Mouse (Mus musculus): ENCODE results near the gene St6galnac6. TPM values are rescaled to one million over a fixed set of nuclear protein-coding genes. Genes with fewer than 3 reads are reported as not detected.

The St6galnac6 gene
- 10.1 and 11.3 TPM in 2 replicates for polyA plus RNA-seq (2015; fragmentation: Nextera tagmentation; extraction: Ambion mirVana)

DNA sequence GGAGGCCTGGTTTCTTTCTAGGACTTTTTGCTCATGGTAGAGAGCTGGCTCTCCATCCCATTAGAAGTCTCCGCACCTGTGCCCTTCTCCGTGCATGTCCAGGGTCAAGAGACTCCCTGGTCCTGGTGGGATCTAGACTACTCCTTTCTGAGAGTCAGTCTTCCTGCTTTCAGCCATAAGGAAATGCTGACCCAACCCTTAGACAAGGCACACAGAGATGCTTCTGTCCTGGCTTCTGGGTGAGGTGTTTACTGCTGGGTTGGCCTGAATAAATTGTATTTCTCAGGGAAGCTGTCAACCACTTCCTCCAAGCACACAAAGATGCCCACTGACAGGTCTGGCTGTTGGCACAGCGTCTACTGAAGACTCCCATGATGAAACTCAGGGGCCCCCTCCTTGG is at the start of gene St6galnac6:
St6galnac6 (plus strand) TSS at position 301 of the 400 bp plus-strand sequence.
- no peak within 1 kb of the TSS for H3K27ac ChIP-seq
- 98% methylated on average over 3 of the region's 3 CpGs for WGBS

DNA sequence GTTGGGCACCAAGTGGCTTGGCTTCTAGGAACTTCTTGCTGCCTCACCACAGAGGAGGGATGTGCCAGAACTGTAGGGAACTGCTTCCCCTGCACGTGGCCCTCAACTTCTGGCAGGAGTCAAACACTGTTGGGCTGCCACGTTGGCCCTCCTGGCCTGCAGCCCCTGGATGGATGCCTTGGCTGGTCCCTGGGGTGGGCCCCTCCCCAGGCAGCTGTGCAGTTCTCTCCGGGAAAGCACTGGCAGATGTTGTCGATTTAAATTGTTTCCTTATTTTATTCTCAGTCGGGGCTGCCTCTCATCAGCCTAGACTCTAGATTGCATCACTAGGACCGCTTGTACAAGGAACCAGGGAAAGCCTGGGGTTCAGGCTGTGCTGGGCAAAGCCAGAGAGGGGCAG is 49.7 kb upstream of the St6galnac6 start:
- Histone ChIP-seq H3K4me3 (replicated peaks) (no peak overlapping the region), H3K27me3 (no peaks in the 10 kb centered on the region), H3K9ac (replicated peaks) (no peak overlapping the region), H3K9me3 (no peaks in the 10 kb centered on the region), H3K36me3 (no peaks in the 10 kb centered on the region), H3K27ac (no peak overlapping the region), H3K4me1 (replicated peaks) (no peaks in the 10 kb centered on the region; the same call in 1 of the 2 replicates), H3K4me2 (replicated peaks) (no peak overlapping the region)
- 85% methylated on average over 6 of the region's 6 CpGs for WGBS
- ATAC-seq: no peak

More for the DNA sequence above, at the start of gene St6galnac6:
- Histone ChIP-seq H3K36me3 (peaks cover 18% of the 10 kb centered on the region), H3K9ac (replicated peaks) (no peak within 1 kb of the TSS), H3K4me2 (replicated peaks) (no peak within 1 kb of the TSS), H3K27me3 (no peaks in the 10 kb centered on the region), H3K4me3 (replicated peaks) (no peak within 1 kb of the TSS), H3K4me1 (replicated peaks) (no peaks in the 10 kb centered on the region; the same call in 1 of the 2 replicates), H3K9me3 (no peaks in the 10 kb centered on the region)
- ATAC-seq: no peak

DNA sequence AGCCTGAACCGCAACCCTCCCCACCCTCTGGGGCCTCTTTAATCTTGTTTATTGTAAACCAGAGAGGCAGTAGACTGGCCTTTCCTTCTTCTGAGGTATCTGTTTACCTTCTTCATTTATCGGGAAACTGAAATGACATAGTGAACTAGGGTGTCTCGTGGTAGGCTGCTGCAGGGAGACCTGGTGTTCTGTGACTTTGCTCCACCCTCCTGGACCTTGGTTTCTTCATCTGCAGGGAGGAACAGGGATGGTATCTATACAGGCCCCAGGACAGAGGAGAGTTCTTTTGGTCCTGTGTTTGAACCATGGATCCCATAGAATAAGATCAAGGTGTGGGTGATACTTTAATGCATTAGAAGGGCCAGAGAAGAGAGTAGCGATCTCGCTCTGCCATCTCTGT is 48.3 kb upstream of the St6galnac6 start:
- 90% methylated on average over 5 of the region's 5 CpGs for WGBS
- Histone ChIP-seq H3K36me3 (no peaks in the 10 kb centered on the region), H3K9me3 (no peaks in the 10 kb centered on the region), H3K27me3 (no peaks in the 10 kb centered on the region), H3K4me2 (replicated peaks) (no peak overlapping the region), H3K4me3 (replicated peaks) (no peak overlapping the region), H3K27ac (no peak overlapping the region), H3K9ac (replicated peaks) (no peak overlapping the region), H3K4me1 (replicated peaks) (peaks cover 13% of the 10 kb centered on the region)
- ATAC-seq: no peak

DNA sequence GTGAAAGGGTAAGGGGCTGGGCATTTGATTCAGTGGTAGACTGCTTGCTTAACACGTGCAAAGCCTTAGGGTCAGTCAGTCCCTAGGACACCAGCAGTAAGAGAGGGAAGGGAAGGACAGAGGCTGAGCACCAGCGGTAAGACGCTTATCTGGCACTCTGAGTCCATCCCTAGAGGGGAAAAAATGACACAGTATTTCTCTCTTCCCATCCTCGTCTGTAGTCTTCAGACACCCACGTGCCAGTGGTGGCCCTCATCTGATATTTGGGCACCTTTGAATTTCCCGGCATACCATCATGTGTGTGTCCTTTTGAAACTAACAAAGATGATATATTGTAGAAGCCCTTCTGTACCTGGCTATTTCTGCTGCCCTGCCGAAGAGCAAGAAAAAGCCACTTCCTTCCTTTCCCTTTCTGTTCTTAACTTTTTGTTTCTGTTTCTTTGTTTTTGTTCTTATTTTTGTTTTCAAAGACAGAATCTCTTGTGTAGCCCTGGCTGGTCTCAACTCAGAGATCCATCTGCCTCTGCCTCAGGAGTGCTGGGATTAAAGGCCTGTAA is 45.8 kb upstream of the St6galnac6 start:
- Histone ChIP-seq H3K36me3 (no peaks in the 10 kb centered on the region), H3K4me1 (replicated peaks) (peaks cover 37% of the 10 kb centered on the region), H3K27me3 (no peaks in the 10 kb centered on the region), H3K4me3 (replicated peaks) (no peak overlapping the region), H3K27ac (no peak overlapping the region), H3K9me3 (no peaks in the 10 kb centered on the region), H3K9ac (replicated peaks) (no peak overlapping the region), H3K4me2 (replicated peaks) (no peak overlapping the region)
- ATAC-seq: no peak
- 83% methylated on average over 7 of the region's 7 CpGs for WGBS

DNA sequence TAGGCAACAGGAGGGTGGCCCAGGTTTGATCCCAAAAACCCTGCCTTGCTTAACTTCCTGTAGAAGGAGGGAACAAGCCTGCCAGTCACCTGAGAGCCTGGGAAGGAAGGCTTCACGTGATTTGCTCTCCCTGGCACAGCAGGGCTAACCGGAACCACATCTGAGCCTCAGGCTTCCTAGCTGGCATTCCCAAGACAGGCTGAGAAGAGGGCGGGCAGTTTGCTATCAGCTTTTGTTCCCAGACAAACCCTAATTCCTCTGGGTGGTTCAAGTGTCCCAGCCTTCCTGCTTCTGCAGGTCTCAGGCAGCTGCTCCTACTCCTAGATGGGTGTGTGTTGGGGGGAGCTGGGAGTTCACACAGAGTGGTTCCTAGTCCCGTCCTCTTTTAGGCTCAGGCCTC is 44.0 kb upstream of the St6galnac6 start:
- 39% methylated on average over 4 of the region's 4 CpGs for WGBS
- ATAC-seq: no peak
- peaks cover 55% of the 10 kb centered on the region for H3K4me1 ChIP-seq (replicated peaks)
- 0 out of 2 replicates have a peak overlapping the region, but pooled peaks have one; percentile 10 for H3K9ac ChIP-seq (replicated peaks)
- H3K4me3 ChIP-seq (replicated peaks): no peak overlapping the region
- H3K36me3 ChIP-seq: peaks cover 4% of the 10 kb centered on the region
- H3K27me3 ChIP-seq: no peaks in the 10 kb centered on the region
- no peak overlapping the region for H3K4me2 ChIP-seq (replicated peaks)
- H3K27ac ChIP-seq: peak overlapping the region; percentile 53; the same call in 1 of the 2 replicates
- no peaks in the 10 kb centered on the region for H3K9me3 ChIP-seq

DNA sequence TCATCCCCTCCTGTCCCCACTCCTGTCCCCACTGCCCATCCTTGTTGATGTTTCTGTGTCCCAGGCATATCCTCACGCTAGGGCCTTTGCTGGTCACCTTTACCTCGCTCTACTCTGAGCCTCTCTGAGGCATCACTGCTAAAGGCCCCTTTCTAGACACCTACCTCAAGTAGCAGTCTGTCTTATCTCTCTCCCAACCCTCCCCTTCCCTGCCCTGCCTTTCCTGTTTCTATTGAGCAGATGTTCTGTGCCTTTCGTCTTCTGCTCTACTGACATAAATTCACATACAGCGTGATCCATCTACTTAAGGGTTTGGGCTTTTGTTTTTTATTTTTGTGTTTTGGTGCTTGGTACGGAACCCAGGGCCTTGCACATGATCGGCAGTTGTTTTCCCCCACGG is 43.5 kb upstream of the St6galnac6 start:
- H3K4me3 ChIP-seq (replicated peaks): no peak overlapping the region
- no peak for ATAC-seq
- no peaks in the 10 kb centered on the region for H3K9me3 ChIP-seq
- WGBS: 77% methylated on average over 7 of the region's 7 CpGs
- H3K9ac ChIP-seq (replicated peaks): 0 out of 2 replicates have a peak overlapping the region, but pooled peaks have one; percentile 16
- H3K27me3 ChIP-seq: no peaks in the 10 kb centered on the region
- H3K4me1 ChIP-seq (replicated peaks): peaks cover 60% of the 10 kb centered on the region
- H3K4me2 ChIP-seq (replicated peaks): no peak overlapping the region
- peak overlapping the region; percentile 53; the same call in 1 of the 2 replicates for H3K27ac ChIP-seq
- H3K36me3 ChIP-seq: peaks cover 8% of the 10 kb centered on the region

DNA sequence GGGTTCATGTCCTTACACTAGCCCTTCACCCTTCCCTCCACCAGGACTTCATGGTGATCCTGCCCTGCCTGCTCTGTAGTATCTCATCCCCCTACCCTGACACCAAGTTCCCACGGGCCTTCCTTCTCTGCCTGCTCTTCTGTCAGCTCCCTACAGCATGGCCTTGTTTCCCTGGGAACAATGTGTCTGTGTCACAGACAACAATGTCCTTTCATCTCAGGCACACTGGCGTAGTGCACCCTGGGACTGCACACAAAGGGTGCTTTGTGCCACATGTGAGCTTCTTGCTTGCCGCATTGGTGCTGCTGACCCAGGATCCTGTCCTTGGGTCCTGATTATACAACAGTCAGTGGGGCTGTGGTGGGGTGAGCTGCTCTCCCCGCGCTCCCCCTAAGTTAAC is 39.9 kb upstream of the St6galnac6 start:
- H3K4me3 ChIP-seq (replicated peaks): no peak overlapping the region
- H3K27me3 ChIP-seq: no peaks in the 10 kb centered on the region
- H3K27ac ChIP-seq: peak overlapping the region; percentile 87
- peak overlapping the region; percentile 34 for H3K4me2 ChIP-seq (replicated peaks)
- H3K4me1 ChIP-seq (replicated peaks): peaks cover 60% of the 10 kb centered on the region
- peaks cover 37% of the 10 kb centered on the region for H3K36me3 ChIP-seq
- no peaks in the 10 kb centered on the region for H3K9me3 ChIP-seq
- WGBS: 13% methylated on average over 5 of the region's 5 CpGs
- ATAC-seq: peak; percentile 94
- H3K9ac ChIP-seq (replicated peaks): peak overlapping the region; percentile 53; the same call in 1 of the 2 replicates

DNA sequence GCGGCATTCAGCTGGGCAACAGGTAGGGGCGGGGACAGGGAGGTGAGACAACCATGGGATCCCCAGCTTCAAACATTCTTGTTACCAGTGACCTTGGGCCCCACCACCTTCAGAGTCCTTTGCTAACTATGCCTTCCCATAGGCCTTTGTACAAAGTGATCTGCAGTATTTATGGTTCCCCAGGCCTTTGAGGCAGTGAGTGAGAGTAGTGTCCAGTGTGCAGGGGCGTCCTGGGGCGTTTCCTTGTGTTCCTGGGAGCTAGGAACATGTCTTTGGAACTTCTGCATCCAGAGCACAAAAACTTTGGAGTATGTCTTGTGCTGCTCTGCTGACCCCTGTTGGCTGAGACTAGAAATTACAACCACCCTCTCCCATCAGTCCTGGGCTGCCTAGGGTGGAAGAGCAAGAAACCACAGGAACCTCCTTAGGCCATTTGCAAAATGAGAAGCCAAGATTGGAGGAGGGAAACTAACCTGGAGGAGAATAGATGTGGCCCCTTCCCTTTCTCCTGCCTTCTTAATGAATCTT is 32.9 kb upstream of the St6galnac6 start:
- WGBS: 50% methylated on average over 4 of the region's 4 CpGs
- Histone ChIP-seq H3K4me3 (replicated peaks) (no peak overlapping the region), H3K27me3 (no peaks in the 10 kb centered on the region), H3K27ac (no peak overlapping the region), H3K4me1 (replicated peaks) (peaks cover 5% of the 10 kb centered on the region), H3K4me2 (replicated peaks) (no peak overlapping the region), H3K9ac (replicated peaks) (no peak overlapping the region), H3K36me3 (peaks cover 69% of the 10 kb centered on the region), H3K9me3 (no peaks in the 10 kb centered on the region)
- no peak for ATAC-seq

DNA sequence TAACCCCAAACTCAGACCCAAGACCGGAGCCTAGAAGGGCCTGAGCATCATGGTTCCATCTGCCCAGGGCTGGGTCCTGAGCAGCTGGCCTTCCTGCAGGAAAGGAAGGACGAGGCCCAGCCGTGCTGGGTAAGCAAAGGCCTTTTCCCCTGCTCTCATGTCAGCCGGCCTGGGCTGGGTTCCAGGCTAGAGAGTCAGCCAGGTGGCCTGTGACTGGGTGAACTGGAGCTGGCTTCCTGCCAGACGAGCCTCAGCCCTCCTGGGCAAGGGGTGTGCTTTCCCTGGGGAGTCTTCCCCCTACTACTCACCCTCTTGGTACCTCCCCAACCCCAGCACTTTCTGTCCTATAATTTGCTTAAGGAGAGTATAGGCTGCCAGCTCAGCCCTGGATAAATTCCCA is 31.4 kb upstream of the St6galnac6 start:
- Histone ChIP-seq H3K4me2 (replicated peaks) (no peak overlapping the region), H3K4me3 (replicated peaks) (no peak overlapping the region), H3K9ac (replicated peaks) (no peak overlapping the region), H3K36me3 (peaks cover 61% of the 10 kb centered on the region), H3K4me1 (replicated peaks) (peaks cover 16% of the 10 kb centered on the region), H3K9me3 (no peaks in the 10 kb centered on the region), H3K27ac (no peak overlapping the region), H3K27me3 (no peaks in the 10 kb centered on the region)
- WGBS: 81% methylated on average over 5 of the region's 5 CpGs
- ATAC-seq: no peak

DNA sequence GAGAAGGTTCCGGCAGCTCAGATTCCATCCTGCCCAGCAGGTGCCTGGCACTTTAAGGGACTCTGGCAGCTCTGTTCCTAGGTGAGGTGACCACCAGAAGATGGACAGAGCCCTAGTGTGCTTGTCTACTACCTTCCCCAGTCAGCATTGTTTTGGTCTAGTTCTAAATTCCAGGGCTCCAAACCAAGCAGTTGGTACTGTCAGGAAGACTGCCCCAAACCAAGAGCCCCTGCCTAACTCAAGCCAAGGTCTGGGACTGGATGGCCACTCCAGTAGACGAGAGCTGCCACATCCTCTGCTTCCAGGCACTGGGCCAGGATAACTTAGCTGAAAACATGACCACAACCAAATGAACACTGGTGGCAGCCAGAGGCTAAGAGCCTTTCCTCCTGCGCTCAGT is 30.6 kb upstream of the St6galnac6 start:
- H3K4me1 ChIP-seq (replicated peaks): peaks cover 16% of the 10 kb centered on the region
- no peak for ATAC-seq
- H3K27ac ChIP-seq: no peak overlapping the region
- no peak overlapping the region for H3K4me2 ChIP-seq (replicated peaks)
- no peak overlapping the region for H3K4me3 ChIP-seq (replicated peaks)
- H3K9me3 ChIP-seq: no peaks in the 10 kb centered on the region
- no peaks in the 10 kb centered on the region for H3K27me3 ChIP-seq
- H3K36me3 ChIP-seq: peaks cover 59% of the 10 kb centered on the region
- 91% methylated on average over 3 of the region's 3 CpGs for WGBS
- no peak overlapping the region for H3K9ac ChIP-seq (replicated peaks)

DNA sequence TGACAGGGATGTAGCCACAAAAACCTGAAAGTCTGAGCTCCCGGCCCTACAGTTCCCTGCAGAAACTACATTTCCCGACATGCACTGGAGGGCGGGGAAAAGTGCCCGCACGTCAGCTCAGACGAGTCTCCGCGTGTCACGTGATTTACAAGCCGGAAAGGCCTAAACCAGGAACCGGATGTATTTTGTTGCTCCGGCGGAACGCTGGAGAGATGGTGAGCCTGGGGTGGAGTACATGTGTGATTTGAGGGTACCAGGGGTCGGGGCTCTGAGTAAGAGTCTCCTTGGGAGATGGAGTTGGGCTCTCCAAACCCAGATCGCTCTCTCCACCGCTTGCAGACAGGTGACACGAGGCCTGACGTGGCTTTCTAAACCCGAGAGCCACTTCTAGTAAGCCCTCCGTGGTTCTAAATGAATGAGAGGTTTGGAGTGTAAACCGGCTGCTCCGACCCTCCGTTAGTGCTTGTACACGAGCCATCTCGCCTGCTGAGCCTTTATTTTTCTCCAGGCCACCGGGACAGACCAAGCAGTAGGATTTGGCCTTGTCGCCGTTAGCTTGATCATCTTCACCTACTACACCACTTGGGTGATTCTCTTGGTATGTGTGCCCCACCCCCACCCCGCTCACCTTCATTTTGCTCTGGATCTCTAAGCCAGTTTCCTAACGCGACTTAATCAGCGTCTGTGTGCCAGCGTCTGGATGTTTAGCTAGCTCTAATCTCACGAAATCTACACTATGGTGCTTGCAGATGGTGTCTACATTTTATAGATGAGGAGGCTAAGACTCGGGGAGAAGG is 28.6 kb upstream of the St6galnac6 start, which contains the start of gene Dpm2:
Dpm2 (plus strand) TSS at position 161 of the 797 bp plus-strand sequence.
- peak within 1 kb of the TSS; percentile 91 for H3K4me2 ChIP-seq (replicated peaks)
- peak; percentile 79 for ATAC-seq
- H3K27ac ChIP-seq: peak within 1 kb of the TSS; percentile 67; the same call in 1 of the 2 replicates
- no peaks in the 10 kb centered on the region for H3K9me3 ChIP-seq
- H3K27me3 ChIP-seq: no peaks in the 10 kb centered on the region
- peak within 1 kb of the TSS; percentile 73 for H3K4me3 ChIP-seq (replicated peaks)
- H3K4me1 ChIP-seq (replicated peaks): peaks cover 26% of the 10 kb centered on the region
- H3K9ac ChIP-seq (replicated peaks): peak within 1 kb of the TSS; percentile 85
- peaks cover 39% of the 10 kb centered on the region for H3K36me3 ChIP-seq
- WGBS: 2% methylated on average over 36 of the region's 36 CpGs

DNA sequence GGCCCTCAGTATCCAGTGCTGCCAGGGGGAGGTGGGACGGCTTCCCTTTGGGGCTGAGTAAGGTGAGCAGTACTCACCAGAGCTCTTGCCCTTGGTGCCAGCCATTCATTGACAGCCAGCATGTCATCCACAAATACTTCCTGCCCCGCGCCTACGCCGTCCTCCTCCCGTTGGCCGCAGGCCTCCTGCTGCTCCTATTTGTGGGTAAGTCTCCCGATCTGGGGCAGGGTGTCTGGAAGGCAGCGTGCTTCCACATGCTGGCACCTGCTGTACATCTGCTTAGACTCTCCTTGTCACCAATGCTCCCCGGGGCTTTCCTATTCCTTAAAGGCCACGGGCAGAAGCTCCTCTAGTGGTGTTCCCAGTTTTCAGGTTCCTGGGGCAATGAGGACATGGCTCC is 27.3 kb upstream of the St6galnac6 start:
- Histone ChIP-seq H3K36me3 (peaks cover 29% of the 10 kb centered on the region), H3K4me3 (replicated peaks) (peak overlapping the region; percentile 73; the same call in 1 of the 2 replicates), H3K4me1 (replicated peaks) (peaks cover 30% of the 10 kb centered on the region), H3K4me2 (replicated peaks) (peak overlapping the region; percentile 91), H3K9ac (replicated peaks) (no peak overlapping the region), H3K27ac (no peak overlapping the region), H3K27me3 (peaks cover 12% of the 10 kb centered on the region), H3K9me3 (no peaks in the 10 kb centered on the region)
- 94% methylated on average over 11 of the region's 11 CpGs for WGBS
- ATAC-seq: no peak

Measured in midbrain, embryonic 13.5 days (tissue).